Mouse (Mus musculus): ENCODE results near the gene Fuk. TPM values are rescaled to one million over a fixed set of nuclear protein-coding genes. Genes with fewer than 3 reads are reported as not detected.

Gene Fuk
- polyA plus RNA-seq, 1 experiment from 2014 or later: 6.4 TPM

- under 1% methylated on average over 53 of the region's 53 CpGs for WGBS
- H3K36me3 ChIP-seq (ENCODE audit: control insufficient read depth, insufficient read depth, low read length): peaks cover 50% of the 10 kb centered on the region
- H3K4me2 ChIP-seq (ENCODE audit: low read length): peak within 1 kb of the TSS; percentile 65
- peak within 1 kb of the TSS; percentile 97 for H3K4me3 ChIP-seq (replicated peaks; ENCODE audit: low read depth, low read length)
- ATAC-seq (ENCODE audit: low FRiP score, low TSS enrichment) (peak; percentile 85), DNase-seq (peak; percentile 95)
- H3K27me3 ChIP-seq (ENCODE audit: control insufficient read depth, insufficient read depth, low read length): no peaks in the 10 kb centered on the region
- H3K9ac ChIP-seq (replicated peaks; ENCODE audit: low read length): peak within 1 kb of the TSS; percentile 92
- H3K4me1 ChIP-seq (ENCODE audit: control insufficient read depth, insufficient read depth, low read length): peaks cover 17% of the 10 kb centered on the region
- no peaks in the 10 kb centered on the region for H3K9me3 ChIP-seq (ENCODE audit: control insufficient read depth, low read length)
- H3K27ac ChIP-seq (replicated peaks; ENCODE audit: low read depth, low read length): peak within 1 kb of the TSS; percentile 89
These were observed 55.7 kb downstream of the Fuk start, which contains the start of the genes Cog4 and Sf3b3 for GRCm38 (mm10) chr8:110846405-110847170. Gene Cog4, plus strand, starts transcription at chr8:110846600. Gene Sf3b3, minus strand, starts transcription at chr8:110846787.

- Histone ChIP-seq H3K4me3 (replicated peaks; ENCODE audit: low read depth, low read length) (peak overlapping the region; percentile 97), H3K9me3 (ENCODE audit: control insufficient read depth, low read length) (no peaks in the 10 kb centered on the region), H3K4me1 (ENCODE audit: control insufficient read depth, insufficient read depth, low read length) (peaks cover 17% of the 10 kb centered on the region), H3K27me3 (ENCODE audit: control insufficient read depth, insufficient read depth, low read length) (no peaks in the 10 kb centered on the region), H3K4me2 (ENCODE audit: low read length) (peak overlapping the region; percentile 65), H3K36me3 (ENCODE audit: control insufficient read depth, insufficient read depth, low read length) (peaks cover 50% of the 10 kb centered on the region), H3K9ac (replicated peaks; ENCODE audit: low read length) (peak overlapping the region; percentile 92), H3K27ac (replicated peaks; ENCODE audit: low read depth, low read length) (peak overlapping the region; percentile 89; the same call in 1 of the 2 replicates)
- DNase-seq: peak; percentile 4
- WGBS: 11% methylated on average over 17 of the region's 17 CpGs
- no peak for ATAC-seq (ENCODE audit: low FRiP score, low TSS enrichment)
These were observed 56.4 kb downstream of the Fuk start for GRCm38 (mm10) chr8:110845821-110846404.

GRCm38 (mm10) chr8:110844941-110845340 is 57.3 kb downstream of the Fuk start:
- WGBS: 84% methylated on average over 3 of the region's 3 CpGs

GRCm38 (mm10) chr8:110843207-110843606 is 59.1 kb downstream of the Fuk start:
- Histone ChIP-seq H3K4me3 (replicated peaks; ENCODE audit: low read depth, low read length) (no peak overlapping the region), H3K9me3 (ENCODE audit: control insufficient read depth, low read length) (no peaks in the 10 kb centered on the region), H3K27ac (replicated peaks; ENCODE audit: low read depth, low read length) (no peak overlapping the region), H3K27me3 (ENCODE audit: control insufficient read depth, insufficient read depth, low read length) (no peaks in the 10 kb centered on the region), H3K4me1 (ENCODE audit: control insufficient read depth, insufficient read depth, low read length) (peaks cover 17% of the 10 kb centered on the region), H3K4me2 (ENCODE audit: low read length) (no peak overlapping the region), H3K9ac (replicated peaks; ENCODE audit: low read length) (no peak overlapping the region), H3K36me3 (ENCODE audit: control insufficient read depth, insufficient read depth, low read length) (peaks cover 62% of the 10 kb centered on the region)
- WGBS: 93% methylated on average over 5 of the region's 5 CpGs
- ATAC-seq (ENCODE audit: low FRiP score, low TSS enrichment): no peak
- DNase-seq: no peak

More at GRCm38 (mm10) chr8:110844941-110845340, 57.3 kb downstream of the Fuk start:
- H3K4me2 ChIP-seq (ENCODE audit: low read length): peak overlapping the region; percentile 65
- H3K9me3 ChIP-seq (ENCODE audit: control insufficient read depth, low read length): no peaks in the 10 kb centered on the region
- 0 out of 2 replicates have a peak overlapping the region, but pooled peaks have one; percentile 92 for H3K9ac ChIP-seq (replicated peaks; ENCODE audit: low read length)
- peaks cover 50% of the 10 kb centered on the region for H3K36me3 ChIP-seq (ENCODE audit: control insufficient read depth, insufficient read depth, low read length)
- peaks cover 17% of the 10 kb centered on the region for H3K4me1 ChIP-seq (ENCODE audit: control insufficient read depth, insufficient read depth, low read length)
- peak overlapping the region; percentile 97; the same call in 1 of the 2 replicates for H3K4me3 ChIP-seq (replicated peaks; ENCODE audit: low read depth, low read length)
- H3K27ac ChIP-seq (replicated peaks; ENCODE audit: low read depth, low read length): no peak overlapping the region
- DNase-seq (no peak), ATAC-seq (ENCODE audit: low FRiP score, low TSS enrichment) (no peak)
- no peaks in the 10 kb centered on the region for H3K27me3 ChIP-seq (ENCODE audit: control insufficient read depth, insufficient read depth, low read length)

- H3K4me3 ChIP-seq (replicated peaks; ENCODE audit: low read depth, low read length): no peak overlapping the region
- no peak overlapping the region for H3K4me2 ChIP-seq (ENCODE audit: low read length)
- H3K4me1 ChIP-seq (ENCODE audit: control insufficient read depth, insufficient read depth, low read length): peaks cover 9% of the 10 kb centered on the region
- DNase-seq: peak; percentile 3
- no peak overlapping the region for H3K27ac ChIP-seq (replicated peaks; ENCODE audit: low read depth, low read length)
- H3K9me3 ChIP-seq (ENCODE audit: control insufficient read depth, low read length): no peaks in the 10 kb centered on the region
- no peak for ATAC-seq (ENCODE audit: low FRiP score, low TSS enrichment)
- WGBS: 97% methylated on average over 3 of the region's 3 CpGs
- H3K27me3 ChIP-seq (ENCODE audit: control insufficient read depth, insufficient read depth, low read length): no peaks in the 10 kb centered on the region
- H3K36me3 ChIP-seq (ENCODE audit: control insufficient read depth, insufficient read depth, low read length): peaks cover 73% of the 10 kb centered on the region
- H3K9ac ChIP-seq (replicated peaks; ENCODE audit: low read length): no peak overlapping the region
These were observed 60.2 kb downstream of the Fuk start for GRCm38 (mm10) chr8:110842012-110842574.

Other genes with a start within 250 kb of the Fuk start
- 27.5 and 31.4 TPM in 2 replicates for gene Mtss1l, start 181.0 kb downstream of the Fuk start, polyA plus RNA-seq (2014; fragmentation: Nextera tagmentation; extraction: Ambion mirVana)
- gene Il34, start 96.6 kb downstream of the Fuk start, polyA plus RNA-seq (2014; fragmentation: Nextera tagmentation; extraction: Ambion mirVana): 0.34 and 3.9 TPM in 2 replicates
- gene Cog4, start 55.9 kb downstream of the Fuk start, polyA plus RNA-seq (2014; fragmentation: Nextera tagmentation; extraction: Ambion mirVana): 53.2 and 70.0 TPM in 2 replicates
- 72.3 and 114 TPM in 2 replicates for gene Sf3b3, start 55.7 kb downstream of the Fuk start, polyA plus RNA-seq (2014; fragmentation: Nextera tagmentation; extraction: Ambion mirVana)
- 16.5 and 18.0 TPM in 2 replicates for gene St3gal2, start 17.4 kb upstream of the Fuk start, polyA plus RNA-seq (2014; fragmentation: Nextera tagmentation; extraction: Ambion mirVana)
- 11.5 and 15.7 TPM in 2 replicates for gene Ddx19a, start 95.3 kb upstream of the Fuk start, polyA plus RNA-seq (2014; fragmentation: Nextera tagmentation; extraction: Ambion mirVana)
- gene Ddx19b, start 129.3 kb upstream of the Fuk start, polyA plus RNA-seq (2014; fragmentation: Nextera tagmentation; extraction: Ambion mirVana): 5.0 and 7.5 TPM in 2 replicates
- 73.1 and 75.9 TPM in 2 replicates for gene Aars, start 130.7 kb upstream of the Fuk start, polyA plus RNA-seq (2014; fragmentation: Nextera tagmentation; extraction: Ambion mirVana)
- not detected in 2 replicates for gene Exosc6, start 153.9 kb upstream of the Fuk start, polyA plus RNA-seq (2014; fragmentation: Nextera tagmentation; extraction: Ambion mirVana)
- gene Clec18a, start 189.9 kb upstream of the Fuk start, polyA plus RNA-seq (2014; fragmentation: Nextera tagmentation; extraction: Ambion mirVana): 0.09 and 0.34 TPM in 2 replicates
- gene Pdpr, start 192.1 kb upstream of the Fuk start, polyA plus RNA-seq (2014; fragmentation: Nextera tagmentation; extraction: Ambion mirVana): 6.9 TPM in 2 replicates